Mouse (Mus musculus): Measurements from ENCODE around the gene Higd2a. TPM values are rescaled to one million over a fixed set of nuclear protein-coding genes. Genes with fewer than 3 reads are reported as not detected.

The Higd2a gene
- polyA plus RNA-seq, 1 experiment from 2014 or later: 295 TPM

DNA sequence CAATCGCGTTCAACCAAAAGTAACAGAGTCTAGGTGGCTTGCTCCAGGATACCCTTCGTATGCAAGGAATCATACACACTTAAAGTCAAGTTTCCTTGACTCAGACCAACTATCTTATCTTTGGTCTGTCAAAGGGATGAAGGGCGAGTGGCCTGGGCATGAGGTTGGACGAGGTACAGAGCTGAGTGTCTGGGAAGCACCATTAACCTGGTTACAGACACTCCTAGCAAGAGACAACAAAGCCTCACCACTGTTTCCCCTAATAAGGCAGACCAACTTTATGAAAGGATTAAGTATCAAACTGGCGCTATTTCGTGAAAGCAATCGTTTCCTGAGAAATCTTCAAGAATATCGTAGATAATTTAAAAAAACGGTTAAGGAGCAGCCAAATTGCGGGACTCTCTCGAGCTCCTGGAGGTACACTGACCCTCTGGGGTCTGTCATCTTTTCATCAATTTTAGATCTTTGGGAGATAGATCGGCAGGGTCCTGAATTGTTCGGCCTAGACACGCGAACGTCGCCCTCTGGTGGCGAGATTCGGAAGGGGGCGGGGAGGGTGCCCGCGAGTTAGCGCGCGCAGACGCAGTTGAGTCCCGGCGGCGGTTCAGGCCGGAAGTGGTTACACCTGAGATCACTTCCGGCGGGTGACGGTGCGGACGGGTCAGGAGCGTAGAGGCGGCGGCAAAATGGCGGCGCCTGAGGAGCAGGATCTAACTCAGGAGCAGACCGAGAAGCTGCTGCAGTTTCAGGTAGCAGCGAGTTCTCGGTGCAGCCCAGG is 31.3 kb downstream of the Higd2a start, which contains the start of gene Faf2:
Gene Faf2 (plus strand): TSS at position 630 of the 778 bp plus-strand sequence.
- Histone ChIP-seq H3K4me1 (ENCODE audit: control insufficient read depth, insufficient read depth, low read length) (peaks cover 14% of the 10 kb centered on the region; the same call in 1 of the 2 replicates), H3K9me3 (ENCODE audit: control insufficient read depth, low read length) (no peaks in the 10 kb centered on the region), H3K27me3 (ENCODE audit: control insufficient read depth, insufficient read depth, low read length) (no peaks in the 10 kb centered on the region), H3K27ac (ENCODE audit: low read depth, low read length) (peak within 1 kb of the TSS; percentile 92), H3K36me3 (ENCODE audit: control insufficient read depth, insufficient read depth, low read length) (no peaks in the 10 kb centered on the region), H3K9ac (replicated peaks; ENCODE audit: low read depth, low read length) (peak within 1 kb of the TSS; percentile 92), H3K4me3 (ENCODE audit: low read depth, low read length) (peak within 1 kb of the TSS; percentile 98), H3K4me2 (ENCODE audit: low read depth, low read length) (peak within 1 kb of the TSS; percentile 87)
- 12% methylated on average over 44 of the region's 44 CpGs for WGBS
- ATAC-seq (ENCODE audit: low read depth): peak; percentile 98

DNA sequence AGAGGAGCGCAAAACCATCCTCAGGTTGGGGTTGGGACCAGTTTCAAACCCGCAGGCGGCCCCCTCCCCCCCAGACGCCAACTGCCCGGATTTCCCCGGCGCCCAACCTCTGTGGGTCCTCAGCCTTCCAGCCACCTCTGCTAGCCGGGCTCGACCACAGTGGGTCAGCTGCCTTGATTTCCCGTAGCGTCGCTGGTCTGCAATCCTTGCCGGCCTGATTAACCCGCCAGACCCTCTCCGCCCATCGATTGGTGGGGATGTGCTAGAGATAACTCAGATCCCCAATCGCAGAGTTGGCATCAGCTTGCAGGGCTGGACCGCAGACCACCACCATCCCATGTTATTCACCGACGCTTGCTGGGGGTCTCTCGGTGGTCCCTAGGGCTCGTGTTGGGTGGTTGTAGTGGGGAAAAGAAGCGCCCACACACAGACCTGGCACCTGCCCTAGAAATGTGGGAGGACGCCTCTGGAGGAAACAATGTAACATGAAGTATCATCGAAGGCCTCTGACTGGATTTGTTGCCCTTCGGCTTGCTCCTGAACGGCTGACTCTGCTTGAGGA is 32.0 kb downstream of the Higd2a start:
- Histone ChIP-seq H3K27ac (ENCODE audit: low read depth, low read length) (peak overlapping the region; percentile 92), H3K27me3 (ENCODE audit: control insufficient read depth, insufficient read depth, low read length) (no peaks in the 10 kb centered on the region), H3K9me3 (ENCODE audit: control insufficient read depth, low read length) (no peaks in the 10 kb centered on the region), H3K36me3 (ENCODE audit: control insufficient read depth, insufficient read depth, low read length) (no peaks in the 10 kb centered on the region), H3K4me1 (ENCODE audit: control insufficient read depth, insufficient read depth, low read length) (peaks cover 14% of the 10 kb centered on the region; the same call in 1 of the 2 replicates), H3K4me2 (ENCODE audit: low read depth, low read length) (peak overlapping the region; percentile 87), H3K9ac (replicated peaks; ENCODE audit: low read depth, low read length) (peak overlapping the region; percentile 92), H3K4me3 (ENCODE audit: low read depth, low read length) (peak overlapping the region; percentile 98)
- no peak; the same call in none of the 2 replicates for ATAC-seq (ENCODE audit: low read depth)
- 2% methylated on average over 26 of the region's 27 CpGs for WGBS

DNA sequence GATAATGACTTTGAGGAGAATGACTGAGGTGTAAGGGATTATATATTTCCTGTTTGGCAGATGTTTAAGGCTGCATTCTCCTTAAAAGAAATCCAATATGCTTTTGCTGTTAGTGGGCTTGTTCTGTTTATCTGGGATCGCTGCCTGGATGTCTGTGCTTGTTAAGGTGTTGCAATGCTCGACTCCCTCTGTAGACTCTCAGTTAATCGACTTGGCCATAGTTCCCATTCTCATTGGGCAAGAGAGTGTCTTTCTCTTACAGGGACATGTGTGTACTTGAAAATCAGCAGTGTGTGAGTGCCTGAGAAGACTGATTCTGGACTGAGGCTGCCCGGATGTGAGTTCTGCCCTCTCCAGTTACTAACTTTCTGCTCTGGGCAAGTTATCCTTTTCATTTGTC is 39.1 kb downstream of the Higd2a start:
- ATAC-seq (ENCODE audit: low read depth): no peak
- H3K4me2 ChIP-seq (ENCODE audit: low read depth, low read length): no peak overlapping the region
- H3K4me3 ChIP-seq (ENCODE audit: low read depth, low read length): no peak overlapping the region
- H3K9ac ChIP-seq (replicated peaks; ENCODE audit: low read depth, low read length): no peak overlapping the region
- H3K27ac ChIP-seq (ENCODE audit: low read depth, low read length): no peak overlapping the region
- WGBS: 94% methylated on average over 4 of the region's 4 CpGs
- peaks cover 4% of the 10 kb centered on the region; the same call in 1 of the 2 replicates for H3K36me3 ChIP-seq (ENCODE audit: control insufficient read depth, insufficient read depth, low read length)
- no peaks in the 10 kb centered on the region for H3K27me3 ChIP-seq (ENCODE audit: control insufficient read depth, insufficient read depth, low read length)
- H3K9me3 ChIP-seq (ENCODE audit: control insufficient read depth, low read length): no peaks in the 10 kb centered on the region
- H3K4me1 ChIP-seq (ENCODE audit: control insufficient read depth, insufficient read depth, low read length): peaks cover 6% of the 10 kb centered on the region; the same call in 1 of the 2 replicates

DNA sequence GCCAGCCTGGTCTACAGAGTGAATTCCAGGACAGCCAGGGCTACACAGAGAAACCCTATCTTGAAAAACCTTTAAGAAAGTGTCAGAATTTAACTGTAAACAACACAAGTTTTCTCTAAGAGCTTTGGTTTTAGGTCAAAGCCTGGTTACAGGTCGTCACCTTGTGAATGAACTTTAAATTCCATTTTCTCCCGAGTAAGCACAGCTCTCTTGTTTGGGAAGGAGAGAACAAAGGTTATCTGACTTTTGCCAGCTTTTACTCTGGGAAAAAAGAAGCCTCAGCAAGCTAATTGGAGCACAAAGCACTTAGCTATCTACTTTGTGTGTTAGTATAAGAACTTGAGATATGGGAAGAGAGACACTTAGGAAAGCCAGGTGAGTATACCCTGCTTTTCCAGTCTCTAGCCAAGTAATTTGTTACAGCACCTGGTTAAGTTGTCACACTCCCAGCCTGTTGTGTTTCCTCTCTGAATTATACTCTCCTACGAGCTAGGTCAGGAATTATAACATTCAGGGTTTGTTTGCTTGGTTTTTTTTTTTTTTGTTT is 42.8 kb downstream of the Higd2a start:
- Histone ChIP-seq H3K9me3 (ENCODE audit: control insufficient read depth, low read length) (no peaks in the 10 kb centered on the region), H3K4me1 (ENCODE audit: control insufficient read depth, insufficient read depth, low read length) (no peaks in the 10 kb centered on the region), H3K4me2 (ENCODE audit: low read depth, low read length) (no peak overlapping the region), H3K27me3 (ENCODE audit: control insufficient read depth, insufficient read depth, low read length) (no peaks in the 10 kb centered on the region), H3K9ac (replicated peaks; ENCODE audit: low read depth, low read length) (no peak overlapping the region), H3K36me3 (ENCODE audit: control insufficient read depth, insufficient read depth, low read length) (peaks cover 4% of the 10 kb centered on the region; the same call in 1 of the 2 replicates), H3K27ac (ENCODE audit: low read depth, low read length) (no peak overlapping the region), H3K4me3 (ENCODE audit: low read depth, low read length) (no peak overlapping the region)
- no peak for ATAC-seq (ENCODE audit: low read depth)
- WGBS: 73% methylated on average over 3 of the region's 3 CpGs

DNA sequence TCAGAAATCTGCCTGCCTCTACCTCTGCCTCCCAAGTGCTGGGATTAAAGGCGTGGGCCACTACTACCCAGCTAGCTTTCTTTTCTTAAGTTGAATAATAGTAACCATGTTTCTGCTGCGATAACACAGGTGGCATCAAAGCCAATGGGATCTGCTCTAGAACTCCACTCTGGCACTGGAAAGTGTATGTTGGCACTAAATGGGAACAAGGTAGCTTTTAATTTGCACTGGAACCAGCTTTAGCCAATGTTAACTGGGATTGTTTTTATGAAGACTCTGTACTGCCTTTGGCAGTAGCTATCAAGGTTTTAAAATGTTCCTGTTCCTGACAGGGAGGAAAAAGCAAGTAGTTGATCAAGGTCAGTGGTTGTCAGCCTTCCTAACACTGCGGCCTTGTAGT is 45.0 kb downstream of the Higd2a start:
- Histone ChIP-seq H3K9ac (replicated peaks; ENCODE audit: low read depth, low read length) (no peak overlapping the region), H3K36me3 (ENCODE audit: control insufficient read depth, insufficient read depth, low read length) (peaks cover 12% of the 10 kb centered on the region), H3K4me2 (ENCODE audit: low read depth, low read length) (no peak overlapping the region), H3K4me1 (ENCODE audit: control insufficient read depth, insufficient read depth, low read length) (no peaks in the 10 kb centered on the region), H3K27me3 (ENCODE audit: control insufficient read depth, insufficient read depth, low read length) (no peaks in the 10 kb centered on the region), H3K4me3 (ENCODE audit: low read depth, low read length) (no peak overlapping the region), H3K9me3 (ENCODE audit: control insufficient read depth, low read length) (no peaks in the 10 kb centered on the region), H3K27ac (ENCODE audit: low read depth, low read length) (no peak overlapping the region)
- no peak for ATAC-seq (ENCODE audit: low read depth)
- WGBS: 97% methylated on average over 3 of the region's 3 CpGs

Small RNA genes within 50 kb of the gene (microRNA-seq; reads per million reads assigned to microRNA genes)
- not detected for gene Gm24195

Other genes with a start within 250 kb of the Higd2a start
- 23.6 and 24.1 TPM in 2 replicates for gene Cplx2, start 218.9 kb upstream of the Higd2a start, polyA plus RNA-seq (2014; fragmentation: Nextera tagmentation; extraction: Ambion mirVana)
- gene Thoc3, start 121.4 kb upstream of the Higd2a start, polyA plus RNA-seq (2014; fragmentation: Nextera tagmentation; extraction: Ambion mirVana): 91.0 and 102 TPM in 2 replicates
- 30.1 and 33.4 TPM in 2 replicates for gene Simc1, start 86.4 kb upstream of the Higd2a start, polyA plus RNA-seq (2014; fragmentation: Nextera tagmentation; extraction: Ambion mirVana)
- gene 4833439L19Rik, start 24.8 kb upstream of the Higd2a start, polyA plus RNA-seq (2014; fragmentation: Nextera tagmentation; extraction: Ambion mirVana): 240 and 251 TPM in 2 replicates
- gene Arl10, start 15.2 kb upstream of the Higd2a start, polyA plus RNA-seq (2014; fragmentation: Nextera tagmentation; extraction: Ambion mirVana): 66.7 and 96.3 TPM in 2 replicates
- 44.1 and 45.0 TPM in 2 replicates for gene Nop16, start 117 bp upstream of the Higd2a start, polyA plus RNA-seq (2014; fragmentation: Nextera tagmentation; extraction: Ambion mirVana)
- 172 and 200 TPM in 2 replicates for gene Cltb, start 21.1 kb downstream of the Higd2a start, polyA plus RNA-seq (2014; fragmentation: Nextera tagmentation; extraction: Ambion mirVana)
- 89.1 and 97.9 TPM in 2 replicates for gene Faf2, start 31.6 kb downstream of the Higd2a start, polyA plus RNA-seq (2014; fragmentation: Nextera tagmentation; extraction: Ambion mirVana)
- 78.5 and 88.3 TPM in 2 replicates for gene Rnf44, start 103.7 kb downstream of the Higd2a start, polyA plus RNA-seq (2014; fragmentation: Nextera tagmentation; extraction: Ambion mirVana)
- 0.21 and 0.29 TPM in 2 replicates for gene Cdhr2, start 111.3 kb downstream of the Higd2a start, polyA plus RNA-seq (2014; fragmentation: Nextera tagmentation; extraction: Ambion mirVana)
- 17.3 and 19.6 TPM in 2 replicates for gene Gprin1, start 159.7 kb downstream of the Higd2a start, polyA plus RNA-seq (2014; fragmentation: Nextera tagmentation; extraction: Ambion mirVana)
- 61.3 and 118 TPM in 2 replicates for gene Sncb, start 176.4 kb downstream of the Higd2a start, polyA plus RNA-seq (2014; fragmentation: Nextera tagmentation; extraction: Ambion mirVana)
- gene Eif4e1b, start 193.8 kb downstream of the Higd2a start, polyA plus RNA-seq (2014; fragmentation: Nextera tagmentation; extraction: Ambion mirVana): not detected in 2 replicates
- 78.1 and 82.3 TPM in 2 replicates for gene Tspan17, start 199.2 kb downstream of the Higd2a start, polyA plus RNA-seq (2014; fragmentation: Nextera tagmentation; extraction: Ambion mirVana)

Measured in neural tube, embryonic 14.5 days (tissue).